Mouse (Mus musculus) adrenal gland, postnatal 14 days (tissue): ENCODE results near the gene Slc25a34. TPM values are rescaled to one million over a fixed set of nuclear protein-coding genes. Genes with fewer than 3 reads are reported as not detected.

Experiments used
- DNase-seq: peaks from one replicate; pipeline ENCODE4 v3.0.0; 2021; ENCODE audit warnings: mixed read lengths
- long read RNA-seq, 2 experiments: library from polyadenylated mRNA; stranded (forward); transcript quantifications; one replicate each; pipeline ENCODE4 v2.0.0; 2021
- total RNA-seq: library from RNA; stranded (reverse); gene quantifications from 2 replicates; pipeline ENCODE4 v1.2.3, GENCODE M21; 2021

The Slc25a34 gene
- 31.9 and 32.5 TPM in 2 replicates for total RNA-seq
- long read RNA-seq, experiment 1, partial matches to known transcripts: 0 of 3 reads
- long read RNA-seq, experiment 1, other reads (novel, unspliced or antisense): 3 of 3 reads
- long read RNA-seq, experiment 2, partial matches to known transcripts: 0 of 3 reads
- long read RNA-seq, experiment 2, other reads (novel, unspliced or antisense): 1 of 3 reads

- DNase-seq: peak; percentile 92
Measured at GRCm38 (mm10) chr4:141623666-141624065, at the start of gene Slc25a34. Gene Slc25a34 (minus strand): TSS chr4:141623821.

- no peak for DNase-seq
Measured at GRCm38 (mm10) chr4:141672325-141672724, 48.7 kb upstream of the Slc25a34 start.

GRCm38 (mm10) chr4:141671389-141671788 is 47.8 kb upstream of the Slc25a34 start:
- DNase-seq: no peak

GRCm38 (mm10) chr4:141669898-141670712 is 46.5 kb upstream of the Slc25a34 start:
- peak; percentile 71 for DNase-seq

GRCm38 (mm10) chr4:141664799-141665198 is 41.2 kb upstream of the Slc25a34 start, which contains the start of gene Plekhm2:
Gene Plekhm2 (minus strand): TSS chr4:141664899.
- no peak for DNase-seq

GRCm38 (mm10) chr4:141664011-141664745 is 40.6 kb upstream of the Slc25a34 start:
- peak; percentile 90 for DNase-seq

- DNase-seq: peak; percentile 76
Measured at GRCm38 (mm10) chr4:141663122-141663931, 39.7 kb upstream of the Slc25a34 start.

GRCm38 (mm10) chr4:141660884-141661283 is 37.3 kb upstream of the Slc25a34 start:
- no peak for DNase-seq

- peak; percentile 53 for DNase-seq
Measured at GRCm38 (mm10) chr4:141659739-141660138, 36.1 kb upstream of the Slc25a34 start.

- DNase-seq: peak; percentile 75
Measured at GRCm38 (mm10) chr4:141658846-141659484, 35.3 kb upstream of the Slc25a34 start.

GRCm38 (mm10) chr4:141656932-141657331 is 33.3 kb upstream of the Slc25a34 start:
- no peak for DNase-seq

GRCm38 (mm10) chr4:141655908-141656608 is 32.4 kb upstream of the Slc25a34 start:
- peak; percentile 64 for DNase-seq

- DNase-seq: no peak
Measured at GRCm38 (mm10) chr4:141654509-141654908, 30.9 kb upstream of the Slc25a34 start.

GRCm38 (mm10) chr4:141653813-141654212 is 30.2 kb upstream of the Slc25a34 start:
- DNase-seq: no peak

- no peak for DNase-seq
Measured at GRCm38 (mm10) chr4:141653044-141653443, 29.4 kb upstream of the Slc25a34 start.

- DNase-seq: no peak
Measured at GRCm38 (mm10) chr4:141651944-141652343, 28.3 kb upstream of the Slc25a34 start.

- no peak for DNase-seq
Measured at GRCm38 (mm10) chr4:141651286-141651685, 27.7 kb upstream of the Slc25a34 start.

- DNase-seq: no peak
Measured at GRCm38 (mm10) chr4:141649244-141649643, 25.6 kb upstream of the Slc25a34 start.

GRCm38 (mm10) chr4:141648262-141648661 is 24.6 kb upstream of the Slc25a34 start:
- no peak for DNase-seq

- DNase-seq: no peak
Measured at GRCm38 (mm10) chr4:141647187-141647586, 23.6 kb upstream of the Slc25a34 start.

GRCm38 (mm10) chr4:141645988-141646387 is 22.4 kb upstream of the Slc25a34 start:
- no peak for DNase-seq
